Mouse (Mus musculus): Measurements from ENCODE around the gene Rsph10b. TPM values are rescaled to one million over a fixed set of nuclear protein-coding genes. Genes with fewer than 3 reads are reported as not detected.
A peak's percentile ranks its signal among the peaks of the same experiment; 100 is the strongest.
"Not testable (repeated sequence)": the region's sequence is repeated elsewhere in the genome, so short reads cannot be mapped to it uniquely, and the experiment has no call there.

Rsph10b gene
- polyA plus RNA-seq, 1 experiment, result 6.4 TPM

- no peak for DNase-seq
- 82% methylated on average over 15 of the region's 15 CpGs for WGBS
- TF ChIP-seq POLR2A (IDR thresholded peaks at IDR 0.05; ENCODE audit: borderline replicate concordance, extremely low read depth, low read depth, low read length) (no peak), CTCF (IDR thresholded peaks at IDR 0.05; ENCODE audit: insufficient read depth, low read length) (no peak)
- H3K4me1 ChIP-seq (ENCODE audit: control insufficient read depth, insufficient read depth, low read length), result no peaks in the 10 kb centered on the region
- no peak overlapping the region for H3K4me3 ChIP-seq (replicated peaks; ENCODE audit: extremely low read depth, low read depth, low read length)
These were observed 69.8 kb downstream of the Rsph10b start for GRCm38 (mm10) chr5:144002461-144003192.

- DNase-seq; H3K4me3 ChIP-seq (replicated peaks; ENCODE audit: extremely low read depth, low read depth, low read length); H3K4me1 ChIP-seq (ENCODE audit: control insufficient read depth, insufficient read depth, low read length): not testable (repeated sequence)
- 54% methylated on average over 13 of the region's 13 CpGs for WGBS
These were observed 80.7 kb downstream of the Rsph10b start for GRCm38 (mm10) chr5:144013366-144014134.

DNA sequence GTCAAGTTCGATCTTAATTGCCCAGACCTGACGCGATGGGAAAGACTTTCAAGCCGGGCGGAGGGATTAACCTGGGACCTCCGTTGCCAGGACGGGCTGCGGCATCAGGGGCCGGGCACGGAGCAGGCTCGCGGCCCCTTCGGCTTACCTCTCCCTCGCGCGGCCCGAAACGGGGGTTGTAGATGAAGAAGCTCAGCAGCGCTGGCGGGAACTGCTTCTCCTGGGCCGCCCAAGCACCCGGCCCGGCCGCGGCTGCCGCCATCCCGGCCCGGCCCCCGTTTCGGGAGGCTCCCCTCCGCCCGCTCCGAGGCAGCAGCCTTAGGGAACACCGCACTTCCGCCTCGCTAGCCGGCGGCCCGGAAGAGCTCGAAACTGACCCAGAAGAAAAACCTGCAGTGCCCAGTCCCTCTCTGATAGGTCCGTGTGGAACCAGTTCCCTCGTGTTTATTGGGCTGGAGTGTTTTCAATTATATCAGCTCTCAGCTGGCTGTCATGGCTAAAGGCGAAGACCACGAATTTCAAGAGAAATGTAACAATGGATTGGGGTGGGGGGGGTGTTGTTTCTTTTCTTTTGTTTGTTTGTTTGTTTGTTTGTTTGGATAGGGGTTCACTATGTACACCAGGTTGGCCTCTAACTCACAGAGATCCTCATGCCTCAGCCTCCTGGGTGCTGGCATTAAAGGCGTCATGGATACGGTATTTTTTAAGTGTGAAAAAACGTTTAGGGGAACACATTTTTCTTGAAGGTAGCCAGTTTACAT lies 81.9 kb downstream of the Rsph10b start, which contains the start of gene Ccz1:
Ccz1 (minus strand) TSS at position 327 of the 761 bp plus-strand sequence.
- peak; percentile 77 for DNase-seq
- TF ChIP-seq POLR2A (IDR thresholded peaks at IDR 0.05; ENCODE audit: borderline replicate concordance, extremely low read depth, low read depth, low read length), result peak; percentile 62; the same call in 1 of the 2 replicates
- no peak for TF ChIP-seq CTCF (IDR thresholded peaks at IDR 0.05; ENCODE audit: insufficient read depth, low read length)
- 4% methylated on average over 47 of the region's 47 CpGs for WGBS
- H3K4me3 ChIP-seq (replicated peaks; ENCODE audit: extremely low read depth, low read depth, low read length), result peak within 1 kb of the TSS; percentile 96
- H3K4me1 ChIP-seq (ENCODE audit: control insufficient read depth, insufficient read depth, low read length), result no peaks in the 10 kb centered on the region; the same call in 1 of the 2 replicates

DNA sequence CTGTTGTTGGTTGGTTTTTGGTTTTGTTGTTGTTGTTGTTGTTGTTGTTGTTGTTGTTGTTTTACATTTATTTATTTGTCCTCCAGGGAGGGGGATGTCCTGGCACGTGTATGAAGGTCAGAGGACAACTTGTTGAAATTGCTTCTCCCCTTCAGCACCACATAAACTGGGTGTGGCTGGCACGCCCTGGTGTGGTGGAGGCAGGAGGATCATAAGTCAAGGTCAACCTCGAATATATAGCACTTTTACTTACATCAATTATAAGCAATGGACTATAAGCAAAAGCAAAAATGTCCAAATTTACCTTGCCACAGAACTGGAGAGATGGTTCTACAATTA lies 82.4 kb downstream of the Rsph10b start:
- 52% methylated on average over 3 of the region's 3 CpGs for WGBS
- H3K4me1 ChIP-seq (ENCODE audit: control insufficient read depth, insufficient read depth, low read length), result no peaks in the 10 kb centered on the region; the same call in 1 of the 2 replicates
- no peak for TF ChIP-seq POLR2A (IDR thresholded peaks at IDR 0.05; ENCODE audit: borderline replicate concordance, extremely low read depth, low read depth, low read length)
- TF ChIP-seq CTCF (IDR thresholded peaks at IDR 0.05; ENCODE audit: insufficient read depth, low read length), result no peak
- DNase-seq, result no peak
- H3K4me3 ChIP-seq (replicated peaks; ENCODE audit: extremely low read depth, low read depth, low read length), result no peak overlapping the region

GRCm38 (mm10) chr5:144015845-144016244 lies 83.0 kb downstream of the Rsph10b start:
- 86% methylated on average over 9 of the region's 9 CpGs for WGBS
- TF ChIP-seq CTCF (IDR thresholded peaks at IDR 0.05; ENCODE audit: insufficient read depth, low read length), result no peak
- no peak for TF ChIP-seq POLR2A (IDR thresholded peaks at IDR 0.05; ENCODE audit: borderline replicate concordance, extremely low read depth, low read depth, low read length)
- Histone ChIP-seq H3K4me1 (ENCODE audit: control insufficient read depth, insufficient read depth, low read length) (no peaks in the 10 kb centered on the region; the same call in 1 of the 2 replicates), H3K4me3 (replicated peaks; ENCODE audit: extremely low read depth, low read depth, low read length) (no peak overlapping the region)
- DNase-seq, result no peak

- WGBS, result 50% methylated on average over 11 of the region's 11 CpGs
- TF ChIP-seq CTCF (IDR thresholded peaks at IDR 0.05; ENCODE audit: insufficient read depth, low read length) (no peak), POLR2A (IDR thresholded peaks at IDR 0.05; ENCODE audit: borderline replicate concordance, extremely low read depth, low read depth, low read length) (no peak)
- no peak within 1 kb of the TSS for H3K4me3 ChIP-seq (replicated peaks; ENCODE audit: extremely low read depth, low read depth, low read length)
- DNase-seq, result no peak
- H3K4me1 ChIP-seq (ENCODE audit: control insufficient read depth, insufficient read depth, low read length), result no peaks in the 10 kb centered on the region
These were observed 93.9 kb downstream of the Rsph10b start, which contains the start of gene Ocm for GRCm38 (mm10) chr5:144026620-144027263. Ocm (minus strand) TSS chr5:144026670.

GRCm38 (mm10) chr5:144032491-144032890 lies 99.7 kb downstream of the Rsph10b start:
- TF ChIP-seq CTCF (IDR thresholded peaks at IDR 0.05; ENCODE audit: insufficient read depth, low read length), result no peak
- TF ChIP-seq POLR2A (IDR thresholded peaks at IDR 0.05; ENCODE audit: borderline replicate concordance, extremely low read depth, low read depth, low read length), result no peak
- DNase-seq, result peak; percentile 6
- no peaks in the 10 kb centered on the region for H3K4me1 ChIP-seq (ENCODE audit: control insufficient read depth, insufficient read depth, low read length)
- H3K4me3 ChIP-seq (replicated peaks; ENCODE audit: extremely low read depth, low read depth, low read length), result no peak overlapping the region
- 63% methylated on average over 7 of the region's 7 CpGs for WGBS

GRCm38 (mm10) chr5:144034567-144034966 lies 101.7 kb downstream of the Rsph10b start:
- no peak for TF ChIP-seq CTCF (IDR thresholded peaks at IDR 0.05; ENCODE audit: insufficient read depth, low read length)
- no peak for TF ChIP-seq POLR2A (IDR thresholded peaks at IDR 0.05; ENCODE audit: borderline replicate concordance, extremely low read depth, low read depth, low read length)
- Histone ChIP-seq H3K4me3 (replicated peaks; ENCODE audit: extremely low read depth, low read depth, low read length) (no peak overlapping the region), H3K4me1 (ENCODE audit: control insufficient read depth, insufficient read depth, low read length) (no peaks in the 10 kb centered on the region)
- WGBS, result 49% methylated on average over 7 of the region's 7 CpGs
- no peak for DNase-seq

Other genes with a start within 250 kb of the Rsph10b start
- gene Usp42, start 200.8 kb upstream of the Rsph10b start, polyA plus RNA-seq (2012; rRNA removed), result 6.9 and 7.6 TPM in 2 replicates
- 14.9 and 16.8 TPM in 2 replicates for gene Eif2ak1, start 115.2 kb upstream of the Rsph10b start, polyA plus RNA-seq (2012; rRNA removed)
- 0.07 and 0.18 TPM in 2 replicates for gene Ankrd61, start 35.4 kb upstream of the Rsph10b start, polyA plus RNA-seq (2012; rRNA removed)
- 25.5 and 29.0 TPM in 2 replicates for gene Aimp2, start 23.2 kb upstream of the Rsph10b start, polyA plus RNA-seq (2012; rRNA removed)
- gene Pms2, start 23.1 kb upstream of the Rsph10b start, polyA plus RNA-seq (2012; rRNA removed), result 2.3 and 3.4 TPM in 2 replicates
- gene Gm42421, start 4.9 kb upstream of the Rsph10b start, polyA plus RNA-seq (2012; rRNA removed), result not detected in 2 replicates
- 8.3 and 13.4 TPM in 2 replicates for gene Ccz1, start 81.8 kb downstream of the Rsph10b start, polyA plus RNA-seq (2012; rRNA removed)
- not detected in 2 replicates for gene Ocm, start 93.6 kb downstream of the Rsph10b start, polyA plus RNA-seq (2012; rRNA removed)
- 20.1 and 24.2 TPM in 2 replicates for gene Lmtk2, start 167.4 kb downstream of the Rsph10b start, polyA plus RNA-seq (2012; rRNA removed)

All from lung, adult 2 months (tissue).